Comparison of ENCODE assay signal across 28 mouse cellular contexts in the genomic region with DNA sequence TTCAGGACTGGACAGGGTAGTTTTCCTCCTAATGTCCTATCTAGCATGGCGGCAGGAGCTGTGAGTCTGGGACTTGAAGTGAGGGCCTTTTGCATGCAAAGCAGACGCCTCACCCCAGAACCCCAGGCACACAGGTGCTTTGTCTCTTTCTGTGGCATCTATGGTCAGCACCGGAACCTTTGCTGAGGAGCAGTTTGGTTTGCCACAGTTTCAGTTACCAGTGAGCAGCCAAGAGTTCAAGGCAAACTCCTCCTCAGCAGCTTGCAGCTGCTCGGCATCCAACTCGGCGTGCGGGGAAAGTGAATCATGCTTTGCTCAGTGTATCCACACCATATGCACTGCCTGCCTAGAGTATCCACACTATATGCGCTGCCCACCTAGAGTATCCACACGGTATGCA. TPM values are rescaled to one million over a fixed set of nuclear protein-coding genes. Genes with fewer than 3 reads are reported as not detected.
DNase-seq lines count a peak whose midpoint lies in the region; ATAC-seq and TF ChIP-seq lines count a peak whose summit lies in the region.
"Had no signal": no experiment of that assay in that cellular context is flagged by ENCODE, and none has a peak within 500 bp of the region (broad histone marks: within the 10 kb centered on the region; RNA-seq: fewer than 3 reads in every experiment).

No protein-coding gene starts in this region.

- peak overlapping the region; percentile 56; the same call in 1 of the 2 replicates for H3K9ac ChIP-seq in liver, embryonic 13.5 days
- no peak overlapping the region for H3K9ac ChIP-seq in liver, embryonic 11.5 days (ENCODE audit: low read depth, low read length)
- no peak overlapping the region for H3K9ac ChIP-seq in ES-Bruce4 (ENCODE audit: low read depth, poor library complexity, severe bottlenecking)
- H3K9ac ChIP-seq in heart, embryonic 12.5 days, result no peak overlapping the region
- H3K9ac ChIP-seq in hindbrain, embryonic 11.5 days (ENCODE audit: low read depth, low read length), result no peak overlapping the region
- H3K9ac ChIP-seq: embryonic facial prominence, embryonic 15.5 days; forebrain, embryonic 12.5 days; forebrain, postnatal 0 days; hindbrain, embryonic 12.5 days; limb, embryonic 15.5 days; neural tube, embryonic 15.5 days; stomach, embryonic 15.5 days had no signal

- DNase-seq in liver, embryonic 13.5 days, result no peak
- no peak for DNase-seq in liver, embryonic 11.5 days (ENCODE audit: low spot score)
- DNase-seq in naive thymus-derived CD4-positive, alpha-beta T cell, adult 2 months (ENCODE audit: low read depth), result peak; percentile 15
- DNase-seq in cerebellum, adult 2 months, result no peak
- no peak for DNase-seq in hindbrain, embryonic 11.5 days (ENCODE audit: low spot score)
- DNase-seq: adrenal gland, adult 2 months; adrenal gland, postnatal 36 days; cerebellum, adult 18-20 months; forebrain, postnatal 0 days; heart, adult 2 months; heart, postnatal 14 days; kidney, adult 9 months; lung, postnatal 36 days; midbrain, embryonic 14.5 days; retina, postnatal 1 day had no signal

- peak overlapping the region; percentile 71; the same call in 1 of the 2 replicates for H3K4me2 ChIP-seq in liver, embryonic 13.5 days
- no peak overlapping the region for H3K4me2 ChIP-seq in liver, embryonic 11.5 days
- no peak overlapping the region for H3K4me2 ChIP-seq in heart, embryonic 12.5 days
- H3K4me2 ChIP-seq in hindbrain, embryonic 11.5 days (replicated peaks; ENCODE audit: low read depth, low read length), result no peak overlapping the region
- H3K4me2 ChIP-seq: embryonic facial prominence, embryonic 15.5 days; forebrain, embryonic 12.5 days; hindbrain, embryonic 12.5 days; limb, embryonic 15.5 days; neural tube, embryonic 15.5 days; stomach, embryonic 15.5 days had no signal

- H3K36me3 ChIP-seq in liver, embryonic 13.5 days, result peaks cover 17% of the 10 kb centered on the region
- H3K36me3 ChIP-seq in liver, embryonic 11.5 days (ENCODE audit: control insufficient read depth, insufficient read depth, low read length), result peaks cover 4% of the 10 kb centered on the region
- H3K36me3 ChIP-seq in ES-Bruce4 (ENCODE audit: control insufficient read depth, insufficient read depth, low read length, poor library complexity, severe bottlenecking), result no peaks in the 10 kb centered on the region
- H3K36me3 ChIP-seq in heart, embryonic 12.5 days, result no peaks in the 10 kb centered on the region
- no peaks in the 10 kb centered on the region for H3K36me3 ChIP-seq in hindbrain, embryonic 11.5 days (ENCODE audit: control insufficient read depth, insufficient read depth, low read length)
- H3K36me3 ChIP-seq: embryonic facial prominence, embryonic 15.5 days; forebrain, embryonic 12.5 days; limb, embryonic 15.5 days; stomach, embryonic 15.5 days had no signal

- TF ChIP-seq EP300 in ES-Bruce4 (IDR thresholded peaks at IDR 0.05; ENCODE audit: insufficient read depth, low read depth, low read length), result no peak

- no peak for TF ChIP-seq CTCF in ES-Bruce4 (IDR thresholded peaks at IDR 0.05; ENCODE audit: low read depth, low read length)
- TF ChIP-seq CTCF in cerebellum, adult 2 months (IDR thresholded peaks at IDR 0.05; ENCODE audit: borderline replicate concordance, insufficient read depth, low read depth, low read length), result no peak

- H3K27me3 ChIP-seq in liver, embryonic 13.5 days, result no peaks in the 10 kb centered on the region
- H3K27me3 ChIP-seq in liver, embryonic 11.5 days (replicated peaks; ENCODE audit: control insufficient read depth, insufficient read depth, low read length), result no peaks in the 10 kb centered on the region
- no peaks in the 10 kb centered on the region for H3K27me3 ChIP-seq in ES-Bruce4 (ENCODE audit: control insufficient read depth, insufficient read depth, low read length, poor library complexity, severe bottlenecking)
- H3K27me3 ChIP-seq in cerebellum, adult 2 months (ENCODE audit: control insufficient read depth, insufficient read depth, low read length), result no peaks in the 10 kb centered on the region
- no peaks in the 10 kb centered on the region for H3K27me3 ChIP-seq in heart, embryonic 12.5 days (replicated peaks)
- no peaks in the 10 kb centered on the region for H3K27me3 ChIP-seq in hindbrain, embryonic 11.5 days (ENCODE audit: control insufficient read depth, insufficient read depth, low read length)
- H3K27me3 ChIP-seq: embryonic facial prominence, embryonic 15.5 days; forebrain, embryonic 12.5 days; hindbrain, embryonic 12.5 days; limb, embryonic 15.5 days; neural tube, embryonic 15.5 days; Patski; stomach, embryonic 15.5 days had no signal

- H3K27ac ChIP-seq in liver, embryonic 13.5 days, result peak overlapping the region; percentile 95; the same call in 1 of the 2 replicates
- no peak overlapping the region; the same call in 1 of the 2 replicates for H3K27ac ChIP-seq in liver, embryonic 11.5 days (ENCODE audit: low read depth, low read length)
- no peak overlapping the region for H3K27ac ChIP-seq in ES-Bruce4 (ENCODE audit: insufficient read depth, low read length)
- no peak overlapping the region for H3K27ac ChIP-seq in cerebellum, adult 2 months (ENCODE audit: insufficient read depth, low read length)
- H3K27ac ChIP-seq in heart, embryonic 12.5 days (ENCODE audit: poor library complexity, severe bottlenecking), result no peak overlapping the region
- H3K27ac ChIP-seq in hindbrain, embryonic 11.5 days (ENCODE audit: low read depth, low read length), result no peak overlapping the region
- H3K27ac ChIP-seq: embryonic facial prominence, embryonic 10.5 days; embryonic facial prominence, embryonic 15.5 days; forebrain, embryonic 12.5 days; heart, adult 2 months; hindbrain, embryonic 12.5 days; hindbrain, postnatal 0 days; limb, embryonic 10.5 days; limb, embryonic 15.5 days; neural tube, embryonic 15.5 days; stomach, embryonic 15.5 days had no signal

- H3K4me3 ChIP-seq in liver, embryonic 13.5 days (replicated peaks), result no peak overlapping the region
- no peak overlapping the region for H3K4me3 ChIP-seq in liver, embryonic 11.5 days (ENCODE audit: low read depth, low read length)
- peak overlapping the region; percentile 26 for H3K4me3 ChIP-seq in ES-Bruce4 (ENCODE audit: low read depth, low read length)
- H3K4me3 ChIP-seq in cerebellum, adult 2 months (replicated peaks; ENCODE audit: insufficient read depth, low read depth, low read length), result no peak overlapping the region
- no peak overlapping the region for H3K4me3 ChIP-seq in heart, embryonic 12.5 days
- no peak overlapping the region for H3K4me3 ChIP-seq in hindbrain, embryonic 11.5 days (ENCODE audit: low read depth, low read length)
- H3K4me3 ChIP-seq: embryonic facial prominence, embryonic 10.5 days; embryonic facial prominence, embryonic 15.5 days; forebrain, embryonic 12.5 days; heart, adult 2 months; hindbrain, embryonic 12.5 days; limb, embryonic 10.5 days; limb, embryonic 15.5 days; neural tube, embryonic 15.5 days; stomach, embryonic 15.5 days had no signal

- no peak for TF ChIP-seq POLR2A in ES-Bruce4 (IDR thresholded peaks at IDR 0.05; ENCODE audit: insufficient read depth, low read length)
- no peak for TF ChIP-seq POLR2A in cerebellum, adult 2 months (IDR thresholded peaks at IDR 0.05; ENCODE audit: borderline replicate concordance, insufficient read depth, low read length)

- H3K9me3 ChIP-seq in liver, embryonic 13.5 days (replicated peaks), result peaks cover 15% of the 10 kb centered on the region
- peaks cover 11% of the 10 kb centered on the region for H3K9me3 ChIP-seq in liver, embryonic 11.5 days (ENCODE audit: control insufficient read depth, low read length)
- no peaks in the 10 kb centered on the region for H3K9me3 ChIP-seq in ES-Bruce4 (replicated peaks; ENCODE audit: control insufficient read depth, insufficient read depth, low read length, poor library complexity, severe bottlenecking)
- peaks cover 13% of the 10 kb centered on the region for H3K9me3 ChIP-seq in heart, embryonic 12.5 days (replicated peaks)
- no peaks in the 10 kb centered on the region for H3K9me3 ChIP-seq in hindbrain, embryonic 11.5 days (ENCODE audit: control insufficient read depth, low read length)
- H3K9me3 ChIP-seq: limb, embryonic 15.5 days; stomach, embryonic 15.5 days had no signal

- peaks cover 83% of the 10 kb centered on the region for H3K4me1 ChIP-seq in liver, embryonic 13.5 days (replicated peaks)
- peaks cover 36% of the 10 kb centered on the region for H3K4me1 ChIP-seq in liver, embryonic 11.5 days (replicated peaks; ENCODE audit: control insufficient read depth, insufficient read depth, low read length)
- no peaks in the 10 kb centered on the region for H3K4me1 ChIP-seq in ES-Bruce4 (ENCODE audit: control insufficient read depth, insufficient read depth, low read length)
- no peaks in the 10 kb centered on the region for H3K4me1 ChIP-seq in cerebellum, adult 2 months (ENCODE audit: control insufficient read depth, insufficient read depth, low read length)
- peaks cover 13% of the 10 kb centered on the region for H3K4me1 ChIP-seq in heart, embryonic 12.5 days (replicated peaks)
- H3K4me1 ChIP-seq in hindbrain, embryonic 11.5 days (replicated peaks; ENCODE audit: control insufficient read depth, insufficient read depth, low read length), result no peaks in the 10 kb centered on the region
- H3K4me1 ChIP-seq: stomach, embryonic 15.5 days had no signal

- no peak for ATAC-seq in liver, embryonic 13.5 days (ENCODE audit: low read depth)
- ATAC-seq in liver, embryonic 11.5 days (replicated peaks; ENCODE audit: low FRiP score), result no peak
- ATAC-seq in heart, embryonic 12.5 days (ENCODE audit: insufficient number of reproducible peaks, low FRiP score), result no peak
- ATAC-seq in hindbrain, embryonic 11.5 days (ENCODE audit: low FRiP score), result no peak
- ATAC-seq: forebrain, postnatal 0 days; hindbrain, postnatal 0 days; intestine, embryonic 16.5 days; Patski had no signal

- 91% methylated on average over 9 of the region's 9 CpGs for WGBS in liver, embryonic 13.5 days (ENCODE audit: insufficient replicate concordance)
- 97% methylated on average over 9 of the region's 9 CpGs for WGBS in liver, embryonic 11.5 days
- 99% methylated on average over 9 of the region's 9 CpGs for WGBS in cerebellum, adult 2 months
- WGBS in heart, embryonic 12.5 days, result 93% methylated on average over 9 of the region's 9 CpGs
- WGBS in hindbrain, embryonic 11.5 days, result 99% methylated on average over 9 of the region's 9 CpGs

RNA-seq across cellular contexts. Expression of gene Glrx5, which starts 9.7 kb away (rescaled TPM):
- 591 and 653 TPM in 2 replicates for polyA plus RNA-seq in liver, embryonic 13.5 days (2015; fragmentation: Nextera tagmentation; extraction: Ambion mirVana)
- polyA plus RNA-seq in liver, embryonic 11.5 days (2014; fragmentation: Nextera tagmentation; extraction: Ambion mirVana), result 610 and 611 TPM in 2 replicates
- 36.4 and 38.7 TPM in 2 replicates for polyA plus RNA-seq in ES-Bruce4 (2011; ENCODE audit: insufficient read depth, insufficient read length, low read depth, missing spikeins)
- 85.9 and 101 TPM in 2 replicates for polyA plus RNA-seq in cerebellum, adult 2 months (2012; rRNA removed)
- 203 and 206 TPM in 2 replicates for polyA plus RNA-seq in heart, embryonic 12.5 days (2016; fragmentation: Nextera tagmentation; extraction: Ambion mirVana)
- polyA plus RNA-seq in hindbrain, embryonic 11.5 days (2014; fragmentation: Nextera tagmentation; extraction: Ambion mirVana), result 179 and 198 TPM in 2 replicates

RNA-seq across cellular contexts. Expression of gene Syne3, which starts 13.2 kb away (rescaled TPM):
- 2.0 TPM in 2 replicates for polyA plus RNA-seq in liver, embryonic 13.5 days (2015; fragmentation: Nextera tagmentation; extraction: Ambion mirVana)
- polyA plus RNA-seq in liver, embryonic 11.5 days (2014; fragmentation: Nextera tagmentation; extraction: Ambion mirVana), result 1.4 and 1.8 TPM in 2 replicates
- polyA plus RNA-seq in ES-Bruce4 (2011; ENCODE audit: insufficient read depth, insufficient read length, low read depth, missing spikeins), result 1.2 and 1.9 TPM in 2 replicates
- polyA plus RNA-seq in cerebellum, adult 2 months (2012; rRNA removed), result 1.1 and 1.2 TPM in 2 replicates
- polyA plus RNA-seq in heart, embryonic 12.5 days (2016; fragmentation: Nextera tagmentation; extraction: Ambion mirVana), result 0.19 and 0.32 TPM in 2 replicates
- 0.11 and 0.13 TPM in 2 replicates for polyA plus RNA-seq in hindbrain, embryonic 11.5 days (2014; fragmentation: Nextera tagmentation; extraction: Ambion mirVana)
